Mouse (Mus musculus): ENCODE measurements at regions not wholly inside any gene's neighbourhood (a gene's known extent, or its start where the extent isn't known, plus 50 kb on each side); places are given as distances from the start of the nearest gene placed in this dataset.

DNA sequence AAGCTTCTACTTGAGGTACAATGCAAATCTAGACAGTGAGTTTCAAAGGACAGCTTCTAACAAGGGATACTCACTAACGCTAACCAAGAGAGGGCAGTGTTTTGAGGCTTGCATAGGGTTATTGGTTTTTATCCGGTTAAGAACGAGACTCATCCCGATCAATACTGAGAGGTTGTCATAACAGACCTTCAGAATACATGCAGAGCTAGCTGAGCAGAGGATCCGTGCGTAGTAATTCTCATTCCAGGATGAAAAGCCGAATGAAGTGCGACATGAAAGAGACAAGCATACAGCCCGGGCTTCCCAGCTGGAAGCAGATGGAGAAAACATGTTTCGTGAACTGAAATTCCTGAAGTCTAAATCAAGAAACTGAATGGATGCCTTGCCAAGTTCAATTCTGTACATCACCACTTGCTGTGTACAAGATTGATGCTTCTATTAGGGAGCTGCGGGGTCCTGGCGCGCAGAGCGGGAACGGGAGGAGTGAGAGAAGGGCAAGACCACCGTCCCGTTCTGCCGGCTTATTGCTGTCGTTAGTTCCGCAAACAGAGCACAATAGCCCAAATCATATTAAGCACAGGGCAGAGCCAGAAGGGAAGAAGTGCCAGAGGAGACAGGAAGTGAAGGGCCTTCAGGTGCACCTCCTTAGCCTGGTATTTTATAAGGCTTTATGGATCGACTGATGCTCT lies 65.4 kb upstream of the Tes start:
- no peak for DNase-seq

DNA sequence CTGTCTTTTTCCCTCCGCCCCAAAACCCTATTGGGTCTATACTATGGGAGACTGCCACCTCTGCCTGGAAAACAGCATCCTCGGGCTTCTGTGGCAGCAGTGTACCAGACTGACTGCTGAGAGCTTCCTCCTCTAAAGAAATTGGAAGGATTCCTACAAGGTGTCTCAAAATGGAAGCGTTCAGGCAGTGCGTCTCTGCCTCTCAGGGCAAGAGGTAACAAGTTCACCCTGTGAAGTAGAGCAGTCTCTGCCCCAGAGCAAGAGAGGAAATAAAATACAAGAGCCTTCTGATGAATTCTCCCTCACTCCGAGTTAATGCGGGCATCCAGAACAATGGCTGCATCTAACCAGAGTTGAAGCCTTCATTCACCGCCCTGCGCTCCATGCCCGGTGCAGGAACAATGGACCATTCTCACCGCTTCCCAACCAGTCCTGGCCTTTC lies 69.4 kb upstream of the Tes start:
- no peak for DNase-seq

DNA sequence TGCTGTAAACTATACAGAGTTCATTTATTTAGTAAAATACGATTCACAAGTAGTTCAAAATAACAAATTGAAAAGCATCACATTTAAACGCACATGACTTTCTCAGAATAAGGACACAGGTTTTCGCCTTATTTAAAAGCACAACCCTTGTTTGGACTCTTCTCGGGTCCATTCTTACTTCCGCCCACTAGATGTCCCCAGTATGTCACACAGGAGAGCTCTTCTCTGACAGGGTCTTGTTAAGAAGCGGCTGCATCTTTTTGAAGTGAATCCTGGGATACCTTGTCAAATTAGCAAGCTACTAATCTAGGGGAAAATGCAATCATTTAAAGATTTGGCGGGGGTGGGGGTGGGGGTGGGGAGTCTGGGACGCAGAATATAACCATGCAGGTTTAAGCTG lies 70.2 kb upstream of the Tes start:
- DNase-seq: peak in 1 of 2 experiments; percentile 26

DNA sequence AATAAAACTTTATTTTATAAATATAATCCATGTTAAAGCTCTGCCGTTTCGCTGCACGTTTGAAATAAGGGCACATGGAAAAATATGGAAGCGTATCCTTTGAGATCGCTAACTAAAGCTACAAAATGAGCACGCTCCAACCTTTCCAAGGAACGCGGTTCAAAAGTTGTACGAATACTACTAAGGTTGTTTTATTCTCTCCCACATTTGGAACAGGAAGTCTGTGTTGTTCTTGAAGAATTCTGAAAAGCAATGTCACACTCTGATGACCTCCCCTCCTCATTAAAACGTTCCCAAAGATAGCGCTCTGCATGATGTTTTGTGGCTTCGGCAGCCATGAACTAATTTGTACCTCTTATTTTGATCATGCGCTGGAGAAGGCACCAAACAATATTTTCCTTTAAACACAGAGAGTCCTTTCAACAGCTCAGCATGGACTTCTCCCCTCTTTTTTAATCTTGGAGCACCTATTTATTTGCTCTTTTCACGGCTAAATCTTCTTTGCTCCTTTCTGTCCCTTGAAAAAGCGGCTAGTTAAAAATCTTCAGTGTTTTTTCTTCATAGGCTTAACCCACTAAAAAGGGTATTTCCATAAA lies 72.9 kb upstream of the Tes start:
- no peak for DNase-seq

DNA sequence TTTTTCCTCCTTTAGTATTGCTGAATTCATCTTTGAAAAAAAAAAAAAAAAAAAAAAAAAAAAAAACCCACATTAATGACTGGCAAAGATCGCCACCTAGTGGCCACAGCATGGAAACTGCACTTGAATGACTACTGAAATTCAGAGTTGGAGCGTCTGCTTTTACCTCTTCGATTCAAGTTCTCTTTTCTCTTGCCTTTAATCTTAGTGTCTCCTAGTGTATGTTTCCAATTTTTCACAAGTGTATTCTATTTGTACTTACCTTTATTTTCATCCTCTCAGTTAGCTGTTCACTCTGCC lies 79.9 kb upstream of the Tfec start:
- DNase-seq: peak in 1 of 2 experiments; percentile 18

DNA sequence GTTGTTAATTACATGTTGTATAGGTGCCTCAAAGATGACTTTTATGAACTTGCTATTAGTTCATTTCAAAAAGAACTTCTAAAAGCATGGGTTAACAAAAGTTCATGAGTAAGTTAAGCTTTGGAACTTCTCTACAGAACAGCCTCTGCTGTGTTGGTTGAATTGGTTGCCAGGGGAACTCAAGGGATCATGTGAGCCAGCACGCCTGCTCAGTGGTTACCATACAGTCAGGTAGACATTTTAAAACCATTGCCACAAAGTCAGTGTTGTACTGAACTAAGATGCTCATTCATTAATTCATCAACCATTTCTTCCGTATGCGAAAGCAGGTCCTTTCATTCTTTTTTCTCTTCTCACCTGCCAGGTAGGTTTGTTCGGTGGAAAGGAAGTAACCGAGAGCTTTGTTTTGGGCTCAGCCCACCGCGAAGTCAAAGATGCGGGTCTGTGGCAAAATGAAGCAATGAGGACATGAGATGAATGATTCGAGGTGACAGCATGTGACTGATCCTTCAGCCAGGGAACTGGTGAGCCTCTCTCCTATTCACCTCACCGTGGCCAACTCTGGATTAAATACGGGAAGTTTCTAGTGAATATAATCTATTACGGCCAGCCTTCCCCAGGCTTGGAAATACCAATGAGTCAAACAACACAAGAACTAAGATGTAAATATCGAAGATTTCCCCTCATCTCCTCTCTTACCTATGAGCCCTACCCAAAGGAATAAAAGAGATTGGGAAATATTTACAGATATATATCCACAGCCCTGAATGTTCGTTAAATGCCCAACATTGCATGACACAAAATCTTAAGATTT lies 79.4 kb upstream of the Tfec start:
- DNase-seq: no peak

DNA sequence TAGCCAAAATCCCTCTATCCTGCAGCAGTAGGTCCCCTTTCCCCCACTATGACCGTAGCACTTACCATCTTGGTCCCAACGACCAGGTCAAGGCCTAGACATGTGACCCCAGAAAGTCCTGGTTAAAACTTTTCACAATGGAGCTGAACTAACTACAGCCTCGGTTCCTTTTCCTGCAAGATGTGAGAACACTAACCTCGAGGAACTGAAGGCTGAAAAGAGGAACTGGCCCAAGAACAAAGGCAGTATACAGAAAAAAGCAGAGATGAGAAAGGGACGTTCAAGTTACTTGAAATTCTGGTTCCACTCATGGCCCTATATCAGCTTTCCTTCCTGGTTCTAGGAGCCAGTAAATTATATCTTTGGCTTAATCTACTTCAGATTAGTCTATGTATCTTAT lies 67.4 kb upstream of the Tfec start:
- DNase-seq: no peak

DNA sequence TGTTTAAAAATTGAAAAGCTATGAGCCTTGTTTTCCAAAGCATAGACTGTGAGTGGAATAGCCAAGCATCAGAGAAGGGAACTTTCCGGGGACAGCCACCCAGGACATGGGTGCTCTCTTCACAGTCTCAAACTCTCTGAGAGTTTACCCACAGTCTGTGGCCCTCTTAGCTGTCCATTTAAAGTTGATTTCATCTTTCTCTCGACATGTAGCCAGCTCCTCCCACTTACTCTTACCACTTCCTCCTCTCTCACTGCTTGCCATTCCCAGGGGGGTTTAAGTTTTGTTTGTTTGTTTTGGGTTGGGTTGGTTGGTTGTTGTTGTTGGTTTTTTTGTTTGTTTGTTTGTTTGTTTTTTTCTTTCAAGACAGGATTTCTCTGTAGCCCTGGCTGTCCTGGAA lies 66.1 kb upstream of the Tfec start:
- DNase-seq: no peak

DNA sequence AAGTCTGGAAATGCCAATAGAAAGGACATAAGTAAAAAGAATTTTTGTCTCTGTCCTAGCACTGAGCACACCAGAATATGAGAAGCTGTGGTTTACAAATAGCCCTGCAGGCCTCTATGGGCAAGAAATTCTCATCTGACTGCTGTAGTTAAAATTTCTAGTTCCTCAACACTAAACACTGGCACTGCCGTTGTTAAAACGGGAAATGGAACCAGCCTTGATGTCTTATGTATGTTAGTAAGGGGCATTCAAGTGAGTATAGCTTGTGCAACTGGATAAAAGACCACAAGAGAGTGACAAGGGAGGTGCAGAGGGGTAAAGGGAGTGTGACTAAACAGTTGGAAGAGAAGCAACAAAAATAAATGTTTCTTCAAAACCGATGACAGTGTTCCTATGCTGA lies 65.7 kb upstream of the Tfec start:
- no peak for DNase-seq

DNA sequence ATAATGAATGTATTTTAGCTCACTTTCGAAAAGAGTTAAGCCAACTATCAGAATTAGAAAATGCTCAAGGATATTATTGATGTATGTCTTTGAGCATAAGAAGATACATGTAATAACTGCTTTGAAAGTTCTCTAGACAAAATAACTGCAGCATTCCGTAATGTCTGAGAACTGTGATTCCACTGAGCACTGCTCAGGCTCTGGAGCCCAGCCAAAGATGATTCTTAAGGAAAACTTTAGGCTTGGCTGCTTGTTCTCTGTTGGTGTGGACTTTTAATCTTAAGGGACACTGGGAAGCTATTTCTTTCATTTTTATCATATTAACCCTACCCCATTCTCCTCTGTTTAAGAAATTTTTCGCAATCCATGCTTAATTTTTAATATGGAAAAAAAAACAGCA lies 59.9 kb upstream of the Tfec start:
- no peak for DNase-seq

DNA sequence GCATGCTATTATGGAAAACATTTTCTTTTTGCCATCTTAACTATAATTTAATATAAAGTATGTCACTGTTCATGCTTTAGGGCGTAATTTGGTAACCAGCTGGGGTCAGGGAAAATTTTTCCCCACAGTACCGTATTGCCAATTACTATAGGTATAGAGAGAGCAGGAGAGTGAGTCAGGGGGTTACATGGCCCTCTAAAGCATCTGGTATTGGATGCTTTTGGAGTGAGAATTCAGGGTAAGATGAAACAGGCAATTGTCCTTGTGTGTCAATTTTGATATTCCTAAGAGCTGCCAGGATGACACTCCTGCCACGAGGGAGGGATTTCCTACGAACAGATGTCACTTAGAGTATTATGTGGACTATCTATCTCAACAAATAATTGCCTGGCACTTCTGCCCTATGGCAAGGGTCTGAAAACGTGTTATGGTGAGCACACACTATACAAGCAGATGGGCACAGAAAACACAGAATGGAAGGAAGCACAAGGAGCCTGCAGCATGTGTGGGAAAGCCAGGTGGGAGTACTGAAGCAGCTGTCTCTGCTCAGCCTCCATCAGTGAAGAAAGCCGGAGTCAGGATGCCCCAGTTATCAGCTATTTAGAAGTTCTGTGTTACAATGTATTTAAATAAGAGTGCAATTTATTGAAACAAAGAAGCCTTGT lies 58.7 kb upstream of the Tfec start:
- no peak for DNase-seq
